Mouse (Mus musculus): ENCODE measurements around the gene Chrna3. TPM values are rescaled to one million over a fixed set of nuclear protein-coding genes. Genes with fewer than 3 reads are reported as not detected.

Chrna3 gene
- 17.7 and 18.1 TPM in 2 replicates for polyA plus RNA-seq (2015; fragmentation: Nextera tagmentation; extraction: Ambion mirVana)

GRCm38 (mm10) chr9:55026275-55026663, at the start of gene Chrna3:
Gene Chrna3, minus strand, starts transcription at chr9:55026562.
- no peaks in the 10 kb centered on the region for H3K36me3 ChIP-seq
- H3K4me2 ChIP-seq: peak within 1 kb of the TSS; percentile 65
- H3K9me3 ChIP-seq (replicated peaks): no peaks in the 10 kb centered on the region
- 1% methylated on average over 39 of the region's 39 CpGs for WGBS
- H3K27ac ChIP-seq (replicated peaks): peak within 1 kb of the TSS; percentile 46
- peak; percentile 72 for ATAC-seq (ENCODE audit: low FRiP score)
- peaks cover 7% of the 10 kb centered on the region; the same call in 1 of the 2 replicates for H3K27me3 ChIP-seq (replicated peaks)
- H3K4me1 ChIP-seq: peaks cover 24% of the 10 kb centered on the region
- H3K4me3 ChIP-seq (replicated peaks): peak within 1 kb of the TSS; percentile 46
- peak within 1 kb of the TSS; percentile 49 for H3K9ac ChIP-seq (replicated peaks)

GRCm38 (mm10) chr9:55067965-55068265, 41.6 kb upstream of the Chrna3 start:
- 0 out of 2 replicates have a peak overlapping the region, but pooled peaks have one; percentile 10 for H3K9ac ChIP-seq (replicated peaks)
- no peak for ATAC-seq (ENCODE audit: low FRiP score)
- no peak overlapping the region for H3K4me2 ChIP-seq
- no peak overlapping the region for H3K4me3 ChIP-seq (replicated peaks)
- WGBS: 57% methylated on average over 5 of the region's 5 CpGs
- peaks cover 12% of the 10 kb centered on the region for H3K4me1 ChIP-seq
- H3K9me3 ChIP-seq (replicated peaks): no peaks in the 10 kb centered on the region
- no peak overlapping the region for H3K27ac ChIP-seq (replicated peaks)
- no peaks in the 10 kb centered on the region for H3K27me3 ChIP-seq (replicated peaks)
- no peaks in the 10 kb centered on the region for H3K36me3 ChIP-seq

- Histone ChIP-seq H3K9me3 (replicated peaks) (no peaks in the 10 kb centered on the region), H3K4me2 (no peak overlapping the region), H3K4me1 (peaks cover 12% of the 10 kb centered on the region), H3K9ac (replicated peaks) (0 out of 2 replicates have a peak overlapping the region, but pooled peaks have one; percentile 10), H3K4me3 (replicated peaks) (no peak overlapping the region), H3K27me3 (replicated peaks) (no peaks in the 10 kb centered on the region), H3K36me3 (no peaks in the 10 kb centered on the region), H3K27ac (replicated peaks) (no peak overlapping the region)
- WGBS: 25% methylated on average over 8 of the region's 8 CpGs
- no peak for ATAC-seq (ENCODE audit: low FRiP score)
Measured at GRCm38 (mm10) chr9:55067260-55067964, 41.0 kb upstream of the Chrna3 start.

- no peaks in the 10 kb centered on the region for H3K36me3 ChIP-seq
- H3K4me1 ChIP-seq: peaks cover 12% of the 10 kb centered on the region
- no peaks in the 10 kb centered on the region for H3K9me3 ChIP-seq (replicated peaks)
- H3K4me2 ChIP-seq: no peak overlapping the region
- no peaks in the 10 kb centered on the region for H3K27me3 ChIP-seq (replicated peaks)
- 85% methylated on average over 9 of the region's 9 CpGs for WGBS
- H3K4me3 ChIP-seq (replicated peaks): no peak overlapping the region
- H3K27ac ChIP-seq (replicated peaks): no peak overlapping the region
- no peak for ATAC-seq (ENCODE audit: low FRiP score)
- H3K9ac ChIP-seq (replicated peaks): no peak overlapping the region
Measured at GRCm38 (mm10) chr9:55065241-55065640, 38.9 kb upstream of the Chrna3 start.

- no peaks in the 10 kb centered on the region for H3K36me3 ChIP-seq
- no peak overlapping the region for H3K27ac ChIP-seq (replicated peaks)
- no peaks in the 10 kb centered on the region for H3K4me1 ChIP-seq
- no peak for ATAC-seq (ENCODE audit: low FRiP score)
- no peaks in the 10 kb centered on the region for H3K27me3 ChIP-seq (replicated peaks)
- H3K9me3 ChIP-seq (replicated peaks): no peaks in the 10 kb centered on the region
- H3K4me2 ChIP-seq: no peak overlapping the region
- WGBS: 86% methylated on average over 4 of the region's 4 CpGs
- no peak overlapping the region for H3K9ac ChIP-seq (replicated peaks)
- H3K4me3 ChIP-seq (replicated peaks): no peak overlapping the region
Measured at GRCm38 (mm10) chr9:55058067-55058466, 31.7 kb upstream of the Chrna3 start.

- Histone ChIP-seq H3K27ac (replicated peaks) (no peak overlapping the region), H3K9me3 (replicated peaks) (no peaks in the 10 kb centered on the region), H3K27me3 (replicated peaks) (no peaks in the 10 kb centered on the region), H3K4me2 (no peak overlapping the region), H3K4me1 (no peaks in the 10 kb centered on the region), H3K4me3 (replicated peaks) (no peak overlapping the region), H3K9ac (replicated peaks) (no peak overlapping the region), H3K36me3 (no peaks in the 10 kb centered on the region)
- 50% methylated on average over 2 of the region's 2 CpGs for WGBS
- ATAC-seq (ENCODE audit: low FRiP score): no peak
Measured at GRCm38 (mm10) chr9:55055386-55055930, 29.1 kb upstream of the Chrna3 start.

GRCm38 (mm10) chr9:55048211-55048880, 22.0 kb upstream of the Chrna3 start, which contains the start of gene Chrnb4:
Gene Chrnb4, minus strand, starts transcription at chr9:55048779.
- peaks cover 10% of the 10 kb centered on the region for H3K4me1 ChIP-seq
- H3K4me2 ChIP-seq: peak within 1 kb of the TSS; percentile 88
- H3K4me3 ChIP-seq (replicated peaks): peak within 1 kb of the TSS; percentile 41
- no peak within 1 kb of the TSS for H3K27ac ChIP-seq (replicated peaks)
- under 1% methylated on average over 23 of the region's 23 CpGs for WGBS
- no peaks in the 10 kb centered on the region for H3K36me3 ChIP-seq
- peak; percentile 50 for ATAC-seq (ENCODE audit: low FRiP score)
- H3K9me3 ChIP-seq (replicated peaks): no peaks in the 10 kb centered on the region
- H3K27me3 ChIP-seq (replicated peaks): no peaks in the 10 kb centered on the region; the same call in 1 of the 2 replicates
- H3K9ac ChIP-seq (replicated peaks): peak within 1 kb of the TSS; percentile 43

- H3K9me3 ChIP-seq (replicated peaks): no peaks in the 10 kb centered on the region
- H3K36me3 ChIP-seq: no peaks in the 10 kb centered on the region
- H3K4me2 ChIP-seq: no peak overlapping the region
- H3K9ac ChIP-seq (replicated peaks): no peak overlapping the region
- no peaks in the 10 kb centered on the region; the same call in 1 of the 2 replicates for H3K27me3 ChIP-seq (replicated peaks)
- no peak for ATAC-seq (ENCODE audit: low FRiP score)
- no peak overlapping the region for H3K27ac ChIP-seq (replicated peaks)
- under 1% methylated on average over 3 of the region's 3 CpGs for WGBS
- peaks cover 10% of the 10 kb centered on the region for H3K4me1 ChIP-seq
- H3K4me3 ChIP-seq (replicated peaks): no peak overlapping the region
Measured at GRCm38 (mm10) chr9:55046764-55047163, 20.4 kb upstream of the Chrna3 start.

GRCm38 (mm10) chr9:55045001-55045400, 18.6 kb upstream of the Chrna3 start:
- Histone ChIP-seq H3K4me3 (replicated peaks) (no peak overlapping the region), H3K9ac (replicated peaks) (no peak overlapping the region), H3K27me3 (replicated peaks) (no peaks in the 10 kb centered on the region; the same call in 1 of the 2 replicates), H3K36me3 (no peaks in the 10 kb centered on the region), H3K9me3 (replicated peaks) (no peaks in the 10 kb centered on the region), H3K4me2 (no peak overlapping the region), H3K27ac (replicated peaks) (no peak overlapping the region), H3K4me1 (peaks cover 10% of the 10 kb centered on the region)
- 80% methylated on average over 2 of the region's 2 CpGs for WGBS
- ATAC-seq (ENCODE audit: low FRiP score): no peak

- no peak for ATAC-seq (ENCODE audit: low FRiP score)
- Histone ChIP-seq H3K4me1 (peaks cover 8% of the 10 kb centered on the region), H3K36me3 (no peaks in the 10 kb centered on the region), H3K27ac (replicated peaks) (no peak overlapping the region), H3K27me3 (replicated peaks) (no peaks in the 10 kb centered on the region; the same call in 1 of the 2 replicates), H3K9me3 (replicated peaks) (no peaks in the 10 kb centered on the region), H3K4me2 (0 out of 2 replicates have a peak overlapping the region, but pooled peaks have one; percentile 9), H3K9ac (replicated peaks) (no peak overlapping the region), H3K4me3 (replicated peaks) (no peak overlapping the region)
- WGBS: 8% methylated on average over 8 of the region's 8 CpGs
Measured at GRCm38 (mm10) chr9:55043688-55044087, 17.3 kb upstream of the Chrna3 start.

- Histone ChIP-seq H3K9me3 (replicated peaks) (no peaks in the 10 kb centered on the region), H3K4me2 (no peak overlapping the region), H3K4me1 (no peaks in the 10 kb centered on the region), H3K4me3 (replicated peaks) (no peak overlapping the region), H3K27me3 (replicated peaks) (no peaks in the 10 kb centered on the region; the same call in 1 of the 2 replicates), H3K9ac (replicated peaks) (no peak overlapping the region), H3K36me3 (no peaks in the 10 kb centered on the region), H3K27ac (replicated peaks) (no peak overlapping the region)
- WGBS: 54% methylated on average over 2 of the region's 2 CpGs
- no peak for ATAC-seq (ENCODE audit: low FRiP score)
Measured at GRCm38 (mm10) chr9:55041389-55041788, 15.0 kb upstream of the Chrna3 start.

- no peak overlapping the region for H3K27ac ChIP-seq (replicated peaks)
- H3K36me3 ChIP-seq: no peaks in the 10 kb centered on the region
- no peaks in the 10 kb centered on the region for H3K9me3 ChIP-seq (replicated peaks)
- no peak overlapping the region for H3K4me3 ChIP-seq (replicated peaks)
- no peaks in the 10 kb centered on the region for H3K4me1 ChIP-seq
- H3K4me2 ChIP-seq: no peak overlapping the region
- ATAC-seq (ENCODE audit: low FRiP score): no peak
- no peaks in the 10 kb centered on the region for H3K27me3 ChIP-seq (replicated peaks)
- no peak overlapping the region for H3K9ac ChIP-seq (replicated peaks)
- 68% methylated on average over 5 of the region's 5 CpGs for WGBS
Measured at GRCm38 (mm10) chr9:55039983-55040382, 13.6 kb upstream of the Chrna3 start.
